Mouse (Mus musculus): ENCODE measurements at regions not wholly inside any gene's neighbourhood (a gene's known extent, or its start where the extent isn't known, plus 50 kb on each side); places are given as distances from the start of the nearest gene placed in this dataset.

GRCm38 (mm10) chr4:84108592-84108991, 566.5 kb downstream of the Bnc2 start:
- H3K36me3 ChIP-seq (ENCODE audit: control insufficient read depth, insufficient read depth, low read length): no peaks in the 10 kb centered on the region
- no peak overlapping the region for H3K9ac ChIP-seq (ENCODE audit: low read length)
- H3K27me3 ChIP-seq (ENCODE audit: control insufficient read depth, insufficient read depth, low read length): no peaks in the 10 kb centered on the region
- H3K9me3 ChIP-seq (ENCODE audit: control insufficient read depth, low read length): no peaks in the 10 kb centered on the region
- 68% methylated on average over 6 of the region's 6 CpGs for WGBS
- no peak overlapping the region for H3K4me2 ChIP-seq (ENCODE audit: low read depth, severe bottlenecking)
- no peak overlapping the region for H3K27ac ChIP-seq (replicated peaks; ENCODE audit: low read depth, low read length)
- peaks cover 10% of the 10 kb centered on the region; the same call in 1 of the 2 replicates for H3K4me1 ChIP-seq (ENCODE audit: control insufficient read depth, insufficient read depth, low read length)
- H3K4me3 ChIP-seq (ENCODE audit: low read depth, low read length): no peak overlapping the region
- no peak for DNase-seq (ENCODE audit: low spot score)
- ATAC-seq (ENCODE audit: insufficient number of reproducible peaks, low FRiP score, low TSS enrichment, low read depth): no peak

DNA sequence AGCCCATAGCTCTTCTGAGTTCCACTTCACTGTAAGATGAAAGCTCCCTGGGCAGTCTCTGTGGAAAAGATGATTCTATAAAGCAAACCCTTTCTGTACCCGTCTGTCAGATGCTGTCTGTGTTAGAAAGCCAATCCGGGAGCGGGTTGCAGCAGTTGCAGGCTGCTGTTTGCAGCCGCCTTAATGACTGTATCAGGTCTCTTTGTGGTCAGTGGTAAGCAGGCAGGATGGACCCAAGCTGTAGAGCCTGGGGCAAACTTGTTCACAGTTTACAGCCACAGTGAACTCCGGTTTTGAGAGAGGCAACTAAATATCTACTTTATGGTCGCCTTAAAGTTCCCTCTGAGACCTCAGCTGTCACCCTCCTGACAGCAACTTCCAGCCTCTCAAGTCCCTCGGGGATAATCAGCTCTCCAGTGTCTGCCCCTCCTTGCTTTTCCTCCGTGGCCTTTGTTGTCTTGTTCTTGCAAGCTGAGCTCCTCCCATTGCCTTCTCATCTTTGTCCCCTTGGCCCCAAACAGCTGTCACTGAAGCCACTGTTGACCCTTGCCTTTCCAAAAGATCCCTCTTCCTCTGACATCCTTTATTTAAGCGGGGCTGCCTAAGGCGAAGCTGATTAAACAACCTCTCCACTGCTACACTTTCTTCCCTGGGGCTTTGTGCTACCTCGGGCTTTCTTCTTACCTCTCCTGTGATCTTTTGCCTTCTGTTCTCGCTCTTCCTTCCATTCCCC, 565.1 kb downstream of the Bnc2 start:
- Histone ChIP-seq H3K9ac (ENCODE audit: low read length) (no peak overlapping the region), H3K27me3 (ENCODE audit: control insufficient read depth, insufficient read depth, low read length) (no peaks in the 10 kb centered on the region), H3K4me1 (ENCODE audit: control insufficient read depth, insufficient read depth, low read length) (peaks cover 10% of the 10 kb centered on the region; the same call in 1 of the 2 replicates), H3K36me3 (ENCODE audit: control insufficient read depth, insufficient read depth, low read length) (no peaks in the 10 kb centered on the region), H3K4me2 (ENCODE audit: low read depth, severe bottlenecking) (no peak overlapping the region), H3K27ac (replicated peaks; ENCODE audit: low read depth, low read length) (no peak overlapping the region), H3K4me3 (ENCODE audit: low read depth, low read length) (no peak overlapping the region), H3K9me3 (ENCODE audit: control insufficient read depth, low read length) (no peaks in the 10 kb centered on the region)
- no peak for ATAC-seq (ENCODE audit: insufficient number of reproducible peaks, low FRiP score, low TSS enrichment, low read depth)
- WGBS: 9% methylated on average over 12 of the region's 12 CpGs
- DNase-seq (ENCODE audit: low spot score): peak; percentile 32

DNA sequence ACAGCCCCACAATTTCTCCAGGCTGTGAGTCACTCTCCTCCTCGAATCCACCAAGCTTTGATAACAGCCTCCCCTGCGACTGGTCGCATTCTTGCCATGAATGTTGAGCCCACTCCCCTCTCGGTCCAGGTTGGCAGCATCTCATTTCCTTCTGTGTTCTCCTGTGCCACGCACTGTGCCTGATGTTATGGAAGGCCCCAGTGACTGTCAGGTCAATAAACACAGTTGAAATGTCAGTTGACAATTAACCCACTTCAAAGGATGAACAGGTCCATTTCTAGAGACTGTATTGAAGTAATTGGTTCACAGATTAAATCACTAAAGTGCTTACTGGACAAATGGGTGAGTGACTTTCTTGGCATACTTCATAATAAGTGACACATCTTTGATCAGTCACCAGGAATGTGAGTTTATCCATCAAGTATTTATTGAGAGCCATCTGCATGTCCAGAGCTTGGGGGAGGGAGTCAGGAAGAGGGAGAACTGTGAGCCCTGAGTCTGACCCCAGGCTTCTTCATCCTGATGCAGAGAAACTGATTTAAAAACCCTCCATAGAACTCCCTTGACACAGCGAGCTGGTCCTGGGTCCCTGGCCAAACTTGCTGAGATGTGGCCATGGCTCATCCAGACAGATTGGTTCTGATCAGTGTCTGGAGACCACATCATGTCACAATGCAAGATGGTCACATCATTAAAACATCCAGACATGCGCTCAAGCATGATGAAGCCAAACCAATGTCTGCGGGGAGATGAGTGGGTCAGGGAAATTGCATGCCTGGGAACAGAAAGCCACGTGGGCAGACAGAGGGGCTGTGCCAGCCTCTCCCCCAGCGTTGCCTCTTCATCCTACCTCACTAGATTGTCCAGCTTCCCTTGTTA, 560.7 kb downstream of the Bnc2 start:
- 74% methylated on average over 10 of the region's 10 CpGs for WGBS
- Histone ChIP-seq H3K9ac (ENCODE audit: low read length) (no peak overlapping the region), H3K4me3 (ENCODE audit: low read depth, low read length) (no peak overlapping the region), H3K36me3 (ENCODE audit: control insufficient read depth, insufficient read depth, low read length) (no peaks in the 10 kb centered on the region), H3K9me3 (ENCODE audit: control insufficient read depth, low read length) (no peaks in the 10 kb centered on the region), H3K27ac (replicated peaks; ENCODE audit: low read depth, low read length) (no peak overlapping the region), H3K4me1 (ENCODE audit: control insufficient read depth, insufficient read depth, low read length) (peaks cover 12% of the 10 kb centered on the region), H3K27me3 (ENCODE audit: control insufficient read depth, insufficient read depth, low read length) (no peaks in the 10 kb centered on the region), H3K4me2 (ENCODE audit: low read depth, severe bottlenecking) (no peak overlapping the region)
- ATAC-seq (ENCODE audit: insufficient number of reproducible peaks, low FRiP score, low TSS enrichment, low read depth) (no peak), DNase-seq (ENCODE audit: low spot score) (no peak)

DNA sequence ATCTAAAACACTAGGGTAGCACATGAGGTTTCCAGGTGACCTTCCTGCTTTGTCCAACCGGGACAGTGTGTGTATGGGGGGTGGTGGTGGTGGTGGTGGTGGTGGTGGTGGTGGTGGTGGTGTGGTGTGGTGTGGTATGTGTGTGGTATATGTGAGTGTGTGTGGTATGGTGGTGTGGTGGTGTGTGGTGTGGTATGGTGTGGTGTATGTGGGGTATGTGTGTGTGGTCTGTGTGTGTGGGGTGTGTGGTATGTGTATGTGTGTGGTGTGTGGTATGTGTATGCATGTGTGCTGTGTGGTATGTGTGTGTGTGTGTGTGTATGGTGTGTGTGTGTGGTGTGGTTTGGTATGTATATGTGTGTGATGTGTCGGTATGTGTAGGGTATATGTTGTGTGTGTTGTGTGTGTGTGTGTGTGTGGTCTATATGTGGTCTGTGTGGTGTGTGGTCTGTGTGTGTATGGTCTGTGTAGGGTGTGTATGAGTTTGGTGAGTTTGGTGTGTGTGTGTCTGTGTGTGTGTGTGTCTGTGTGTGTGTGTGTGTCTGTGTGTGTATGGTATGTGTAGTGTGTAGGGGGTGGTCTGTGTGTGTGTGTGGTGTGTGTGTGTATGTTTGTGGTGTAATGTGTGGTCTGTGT, 556.7 kb downstream of the Bnc2 start:
- Histone ChIP-seq H3K4me3 (ENCODE audit: low read depth, low read length) (no peak overlapping the region), H3K27me3 (ENCODE audit: control insufficient read depth, insufficient read depth, low read length) (no peaks in the 10 kb centered on the region), H3K4me1 (ENCODE audit: control insufficient read depth, insufficient read depth, low read length) (peaks cover 17% of the 10 kb centered on the region), H3K9ac (ENCODE audit: low read length) (no peak overlapping the region), H3K4me2 (ENCODE audit: low read depth, severe bottlenecking) (no peak overlapping the region), H3K9me3 (ENCODE audit: control insufficient read depth, low read length) (no peaks in the 10 kb centered on the region), H3K27ac (replicated peaks; ENCODE audit: low read depth, low read length) (no peak overlapping the region), H3K36me3 (ENCODE audit: control insufficient read depth, insufficient read depth, low read length) (no peaks in the 10 kb centered on the region)
- DNase-seq (ENCODE audit: low spot score) (no peak), ATAC-seq (ENCODE audit: insufficient number of reproducible peaks, low FRiP score, low TSS enrichment, low read depth) (peak; percentile 32; the same call in 1 of the 2 replicates)
- WGBS: 90% methylated on average over 2 of the region's 2 CpGs

GRCm38 (mm10) chr4:84119616-84120015, 555.5 kb downstream of the Bnc2 start:
- WGBS: 8% methylated on average over 7 of the region's 7 CpGs
- Histone ChIP-seq H3K27ac (replicated peaks; ENCODE audit: low read depth, low read length) (peak overlapping the region; percentile 40), H3K9ac (ENCODE audit: low read length) (no peak overlapping the region), H3K9me3 (ENCODE audit: control insufficient read depth, low read length) (no peaks in the 10 kb centered on the region), H3K4me3 (ENCODE audit: low read depth, low read length) (no peak overlapping the region), H3K36me3 (ENCODE audit: control insufficient read depth, insufficient read depth, low read length) (no peaks in the 10 kb centered on the region), H3K4me2 (ENCODE audit: low read depth, severe bottlenecking) (no peak overlapping the region), H3K4me1 (ENCODE audit: control insufficient read depth, insufficient read depth, low read length) (peaks cover 17% of the 10 kb centered on the region), H3K27me3 (ENCODE audit: control insufficient read depth, insufficient read depth, low read length) (no peaks in the 10 kb centered on the region)
- DNase-seq (ENCODE audit: low spot score): peak; percentile 41
- no peak for ATAC-seq (ENCODE audit: insufficient number of reproducible peaks, low FRiP score, low TSS enrichment, low read depth)

- ATAC-seq (ENCODE audit: insufficient number of reproducible peaks, low FRiP score, low TSS enrichment, low read depth) (peak; percentile 56; the same call in 1 of the 2 replicates), DNase-seq (ENCODE audit: low spot score) (peak; percentile 32)
- no peak overlapping the region for H3K4me2 ChIP-seq (ENCODE audit: low read depth, severe bottlenecking)
- WGBS: 25% methylated on average over 7 of the region's 7 CpGs
- H3K4me3 ChIP-seq (ENCODE audit: low read depth, low read length): no peak overlapping the region
- H3K27ac ChIP-seq (replicated peaks; ENCODE audit: low read depth, low read length): no peak overlapping the region; the same call in 1 of the 2 replicates
- no peaks in the 10 kb centered on the region for H3K9me3 ChIP-seq (ENCODE audit: control insufficient read depth, low read length)
- H3K27me3 ChIP-seq (ENCODE audit: control insufficient read depth, insufficient read depth, low read length): no peaks in the 10 kb centered on the region
- no peaks in the 10 kb centered on the region for H3K36me3 ChIP-seq (ENCODE audit: control insufficient read depth, insufficient read depth, low read length)
- peaks cover 23% of the 10 kb centered on the region for H3K4me1 ChIP-seq (ENCODE audit: control insufficient read depth, insufficient read depth, low read length)
- no peak overlapping the region for H3K9ac ChIP-seq (ENCODE audit: low read length)
Observed at GRCm38 (mm10) chr4:84120330-84120729, 554.7 kb downstream of the Bnc2 start.

GRCm38 (mm10) chr4:84121442-84121841, 553.6 kb downstream of the Bnc2 start:
- ATAC-seq (ENCODE audit: insufficient number of reproducible peaks, low FRiP score, low TSS enrichment, low read depth): no peak
- Histone ChIP-seq H3K9ac (ENCODE audit: low read length) (no peak overlapping the region), H3K4me2 (ENCODE audit: low read depth, severe bottlenecking) (no peak overlapping the region), H3K4me1 (ENCODE audit: control insufficient read depth, insufficient read depth, low read length) (peaks cover 30% of the 10 kb centered on the region), H3K9me3 (ENCODE audit: control insufficient read depth, low read length) (no peaks in the 10 kb centered on the region), H3K27ac (replicated peaks; ENCODE audit: low read depth, low read length) (no peak overlapping the region), H3K36me3 (ENCODE audit: control insufficient read depth, insufficient read depth, low read length) (no peaks in the 10 kb centered on the region), H3K27me3 (ENCODE audit: control insufficient read depth, insufficient read depth, low read length) (no peaks in the 10 kb centered on the region), H3K4me3 (ENCODE audit: low read depth, low read length) (no peak overlapping the region)
- DNase-seq (ENCODE audit: low spot score): no peak
- 50% methylated on average over 10 of the region's 10 CpGs for WGBS

GRCm38 (mm10) chr4:84126400-84126799, 548.7 kb downstream of the Bnc2 start:
- Histone ChIP-seq H3K27ac (replicated peaks; ENCODE audit: low read depth, low read length) (no peak overlapping the region), H3K9me3 (ENCODE audit: control insufficient read depth, low read length) (no peaks in the 10 kb centered on the region), H3K4me3 (ENCODE audit: low read depth, low read length) (no peak overlapping the region), H3K4me2 (ENCODE audit: low read depth, severe bottlenecking) (no peak overlapping the region), H3K4me1 (ENCODE audit: control insufficient read depth, insufficient read depth, low read length) (peaks cover 14% of the 10 kb centered on the region), H3K36me3 (ENCODE audit: control insufficient read depth, insufficient read depth, low read length) (no peaks in the 10 kb centered on the region), H3K27me3 (ENCODE audit: control insufficient read depth, insufficient read depth, low read length) (no peaks in the 10 kb centered on the region), H3K9ac (ENCODE audit: low read length) (no peak overlapping the region)
- DNase-seq (ENCODE audit: low spot score) (no peak), ATAC-seq (ENCODE audit: insufficient number of reproducible peaks, low FRiP score, low TSS enrichment, low read depth) (no peak)
- 68% methylated on average over 4 of the region's 4 CpGs for WGBS
